Comparison of ENCODE assay signal across 32 mouse cellular contexts in genomic region chr2:155634562-155634961, GRCm38 (mm10). TPM values are rescaled to one million over a fixed set of nuclear protein-coding genes. Genes with fewer than 3 reads are reported as not detected.
DNase-seq lines count a peak whose midpoint lies in the region; ATAC-seq and TF ChIP-seq lines count a peak whose summit lies in the region.
"Had no signal": no experiment of that assay in that cellular context is flagged by ENCODE, and none has a peak within 500 bp of the region (broad histone marks: within the 10 kb centered on the region; RNA-seq: fewer than 3 reads in every experiment).

No protein-coding gene starts in this region.

- H3K27ac ChIP-seq in heart, embryonic 12.5 days (ENCODE audit: poor library complexity, severe bottlenecking): peak overlapping the region; percentile 4; the same call in 1 of the 2 replicates
- no peak overlapping the region for H3K27ac ChIP-seq in heart, adult 2 months
- H3K27ac ChIP-seq in heart, postnatal 0 days (ENCODE audit: low read depth): peak overlapping the region; percentile 65
- H3K27ac ChIP-seq: embryonic facial prominence, embryonic 13.5 days; forebrain, embryonic 10.5 days; forebrain, embryonic 15.5 days; hindbrain, embryonic 14.5 days; limb, embryonic 10.5 days; limb, embryonic 15.5 days; liver, embryonic 13.5 days; neural tube, embryonic 15.5 days had no signal

- no peak for TF ChIP-seq CTCF in heart, adult 2 months (IDR thresholded peaks at IDR 0.05)
- no peak for TF ChIP-seq CTCF in heart, postnatal 0 days (IDR thresholded peaks at IDR 0.05; ENCODE audit: low read depth)

- H3K27me3 ChIP-seq in heart, embryonic 12.5 days (replicated peaks): peaks cover 45% of the 10 kb centered on the region
- no peaks in the 10 kb centered on the region for H3K27me3 ChIP-seq in heart, adult 2 months (ENCODE audit: control insufficient read depth, insufficient read depth, low read length)
- H3K27me3 ChIP-seq in heart, postnatal 0 days (ENCODE audit: control insufficient read depth, insufficient read depth, low read length): no peaks in the 10 kb centered on the region
- H3K27me3 ChIP-seq: CH12.LX had no signal

- H3K79me2 ChIP-seq in heart, adult 2 months (replicated peaks; ENCODE audit: control insufficient read depth, insufficient read depth, low read length): no peaks in the 10 kb centered on the region

- H3K36me3 ChIP-seq in heart, embryonic 12.5 days: peaks cover 99% of the 10 kb centered on the region
- H3K36me3 ChIP-seq in heart, adult 2 months (ENCODE audit: control insufficient read depth, insufficient read depth, low read length): peaks cover 2% of the 10 kb centered on the region; the same call in 1 of the 2 replicates
- H3K36me3 ChIP-seq in heart, postnatal 0 days (replicated peaks; ENCODE audit: control insufficient read depth, insufficient read depth, low read length): peaks cover 89% of the 10 kb centered on the region

- TF ChIP-seq POLR2A in heart, adult 2 months (IDR thresholded peaks at IDR 0.05; ENCODE audit: insufficient read depth, low read depth, low read length): no peak

- H3K4me1 ChIP-seq in heart, embryonic 12.5 days (replicated peaks): peaks cover 21% of the 10 kb centered on the region
- H3K4me1 ChIP-seq in heart, adult 2 months (ENCODE audit: control insufficient read depth, insufficient read depth, low read length): no peaks in the 10 kb centered on the region
- no peaks in the 10 kb centered on the region for H3K4me1 ChIP-seq in heart, postnatal 0 days (ENCODE audit: control insufficient read depth, insufficient read depth)

- H3K4me2 ChIP-seq in heart, embryonic 12.5 days: no peak overlapping the region
- H3K4me2 ChIP-seq in heart, postnatal 0 days (ENCODE audit: low read depth, low read length): no peak overlapping the region
- H3K4me2 ChIP-seq: embryonic facial prominence, embryonic 13.5 days; forebrain, embryonic 15.5 days; hindbrain, embryonic 14.5 days; limb, embryonic 15.5 days; liver, embryonic 13.5 days; neural tube, embryonic 15.5 days had no signal

- peak; percentile 73 for DNase-seq in adrenal gland, postnatal 10 days
- DNase-seq in adrenal gland, postnatal 4 days (ENCODE audit: low spot score in 2 of 2): no peak
- DNase-seq in cerebellum, postnatal 14 days: peak; percentile 47 to 54
- no peak for DNase-seq in cerebellum, adult 9-10 months
- no peak for DNase-seq in heart, adult 2 months
- no peak for DNase-seq in heart, postnatal 0 days (ENCODE audit: low spot score)
- DNase-seq in heart, postnatal 10 days: no peak
- DNase-seq: adrenal gland, adult 8-10 months; gastrocnemius, postnatal 25 days; kidney, adult 9 months; kidney, postnatal 10 days; liver, embryonic 13.5 days; lung, adult 18-20 months; lung, postnatal 4 days; midbrain, embryonic 14.5 days; retina, postnatal 1 day; right cerebral cortex, postnatal 14 days had no signal

- 88% methylated on average over 8 of the region's 8 CpGs for WGBS in heart, embryonic 12.5 days
- 68% methylated on average over 8 of the region's 8 CpGs for WGBS in heart, adult 2 months
- 55% methylated on average over 8 of the region's 8 CpGs for WGBS in heart, postnatal 0 days

- no peak for TF ChIP-seq EP300 in heart, adult 2 months (IDR thresholded peaks at IDR 0.05; ENCODE audit: insufficient read depth, low read depth, low read length)
- TF ChIP-seq EP300 in heart, postnatal 0 days (IDR thresholded peaks at IDR 0.05; ENCODE audit: low read depth): no peak

- intact Hi-C loops in heart, adult 2 months (cut with DNase I): no loop called here
- intact Hi-C loops in heart, postnatal 10 days (cut with DNase I): no loop called here

- no peaks in the 10 kb centered on the region for H3K9me3 ChIP-seq in heart, embryonic 12.5 days (replicated peaks)
- H3K9me3 ChIP-seq in heart, postnatal 0 days (replicated peaks; ENCODE audit: control insufficient read depth, low read length): no peaks in the 10 kb centered on the region
- H3K9me3 ChIP-seq: embryonic facial prominence, embryonic 13.5 days; forebrain, embryonic 10.5 days; forebrain, embryonic 15.5 days; limb, embryonic 10.5 days; limb, embryonic 15.5 days; liver, embryonic 13.5 days; megakaryocyte, embryonic 14.5 days; neural tube, embryonic 15.5 days had no signal

- ATAC-seq in heart, embryonic 12.5 days (ENCODE audit: insufficient number of reproducible peaks, low FRiP score): no peak
- no peak for ATAC-seq in heart, postnatal 0 days (ENCODE audit: insufficient read depth, low read depth)
- ATAC-seq: activated CD4-positive, CD25-positive, alpha-beta regulatory T cell, adult 4 months; forebrain, embryonic 15.5 days; intestine, postnatal 0 days; lung, postnatal 0 days had no signal

- no peak overlapping the region for H3K4me3 ChIP-seq in heart, embryonic 12.5 days
- no peak overlapping the region for H3K4me3 ChIP-seq in heart, adult 2 months
- H3K4me3 ChIP-seq in heart, postnatal 0 days (ENCODE audit: low read depth, low read length): no peak overlapping the region
- H3K4me3 ChIP-seq: embryonic facial prominence, embryonic 13.5 days; forebrain, embryonic 10.5 days; forebrain, embryonic 15.5 days; limb, embryonic 10.5 days; limb, embryonic 15.5 days; liver, embryonic 13.5 days; megakaryocyte, embryonic 14.5 days; neural tube, embryonic 15.5 days had no signal

- H3K9ac ChIP-seq in heart, embryonic 12.5 days: no peak overlapping the region
- H3K9ac ChIP-seq in heart, adult 2 months (ENCODE audit: low read depth, low read length): no peak overlapping the region
- no peak overlapping the region for H3K9ac ChIP-seq in heart, postnatal 0 days (replicated peaks; ENCODE audit: low read depth, low read length)
- H3K9ac ChIP-seq: embryonic facial prominence, embryonic 13.5 days; forebrain, embryonic 15.5 days; hindbrain, embryonic 14.5 days; limb, embryonic 15.5 days; liver, embryonic 13.5 days; neural tube, embryonic 15.5 days had no signal

RNA-seq across cellular contexts. Expression of gene Myh7b, which starts 23.6 kb away (rescaled TPM):
- total RNA-seq in adrenal gland, postnatal 10 days (2021): 1 to 10 TPM in 1 of 2 experiments, under 1 TPM in 1; 0.33 to 1.1 TPM
- 1 to 10 TPM in 1 of 2 experiments, under 1 TPM in 1; 0.62 to 1.8 TPM for total RNA-seq in adrenal gland, postnatal 4 days (2021)
- 22.1 and 24.4 TPM in 2 replicates for polyA plus RNA-seq in heart, embryonic 12.5 days (2016; fragmentation: Nextera tagmentation; extraction: Ambion mirVana)
- total RNA-seq in heart, adult 2 months (2021): 10 to 100 TPM; 28.6 to 43.2 TPM
- polyA plus RNA-seq in heart, adult 2 months (2012; rRNA removed): 38.2 and 41.6 TPM in 2 replicates
- total RNA-seq in heart, postnatal 0 days (2014; rRNA removed; ENCODE audit: low replicate concordance): 17.2 and 48.4 TPM in 2 replicates
- polyA plus RNA-seq in heart, postnatal 0 days (2015; fragmentation: Nextera tagmentation; extraction: Ambion mirVana): 12.2 and 12.5 TPM in 2 replicates
- 10 to 100 TPM; 47.8 to 56.4 TPM for total RNA-seq in heart, postnatal 10 days (2021)
- total RNA-seq: common myeloid progenitor, adult 5-6 weeks; monocyte, adult 5-6 weeks had no signal
- polyA plus RNA-seq: activated CD4-positive, CD25-positive, alpha-beta regulatory T cell, adult 4 months had no signal

RNA-seq across cellular contexts. Expression of gene Gss, which starts 42.0 kb away (rescaled TPM):
- total RNA-seq in adrenal gland, postnatal 10 days (2021): 10 to 100 TPM; 41.4 to 48.1 TPM
- 10 to 100 TPM; 38.7 to 39.6 TPM for total RNA-seq in adrenal gland, postnatal 4 days (2021)
- polyA plus RNA-seq in heart, embryonic 12.5 days (2016; fragmentation: Nextera tagmentation; extraction: Ambion mirVana): 20.2 and 21.3 TPM in 2 replicates
- 10 to 100 TPM; 13.0 to 14.0 TPM for total RNA-seq in heart, adult 2 months (2021)
- polyA plus RNA-seq in heart, adult 2 months (2012; rRNA removed): 14.0 and 15.3 TPM in 2 replicates
- 32.5 and 52.3 TPM in 2 replicates for total RNA-seq in heart, postnatal 0 days (2014; rRNA removed; ENCODE audit: low replicate concordance)
- 24.8 and 25.9 TPM in 2 replicates for polyA plus RNA-seq in heart, postnatal 0 days (2015; fragmentation: Nextera tagmentation; extraction: Ambion mirVana)
- 10 to 100 TPM; 14.1 to 17.7 TPM for total RNA-seq in heart, postnatal 10 days (2021)

RNA-seq across cellular contexts. Expression of gene Trpc4ap, which starts 57.6 kb away (rescaled TPM):
- 100 to 1,000 TPM; 103 to 118 TPM for total RNA-seq in adrenal gland, postnatal 10 days (2021)
- 100 to 1,000 TPM; 129 to 141 TPM for total RNA-seq in adrenal gland, postnatal 4 days (2021)
- 115 and 117 TPM in 2 replicates for polyA plus RNA-seq in heart, embryonic 12.5 days (2016; fragmentation: Nextera tagmentation; extraction: Ambion mirVana)
- 10 to 100 TPM; 77.0 to 84.9 TPM for total RNA-seq in heart, adult 2 months (2021)
- 95.6 and 114 TPM in 2 replicates for polyA plus RNA-seq in heart, adult 2 months (2012; rRNA removed)
- 83.8 and 84.8 TPM in 2 replicates for total RNA-seq in heart, postnatal 0 days (2014; rRNA removed; ENCODE audit: low replicate concordance)
- 67.0 and 70.5 TPM in 2 replicates for polyA plus RNA-seq in heart, postnatal 0 days (2015; fragmentation: Nextera tagmentation; extraction: Ambion mirVana)
- total RNA-seq in heart, postnatal 10 days (2021): 10 to 100 TPM; 83.1 to 89.9 TPM

Comparison
In these comparisons a context has a peak if more than half of its experiments do, and no peak if none do; other contexts are left out.
1. DNase-seq: peak in adrenal gland, postnatal 10 days (single experiment) and cerebellum, postnatal 14 days (2 of 2); none in adrenal gland, postnatal 4 days (0 of 2), cerebellum, adult 9-10 months (single experiment), heart, adult 2 months (0 of 2), heart, postnatal 0 days (single experiment) and heart, postnatal 10 days (0 of 2).